In the genomic region with DNA sequence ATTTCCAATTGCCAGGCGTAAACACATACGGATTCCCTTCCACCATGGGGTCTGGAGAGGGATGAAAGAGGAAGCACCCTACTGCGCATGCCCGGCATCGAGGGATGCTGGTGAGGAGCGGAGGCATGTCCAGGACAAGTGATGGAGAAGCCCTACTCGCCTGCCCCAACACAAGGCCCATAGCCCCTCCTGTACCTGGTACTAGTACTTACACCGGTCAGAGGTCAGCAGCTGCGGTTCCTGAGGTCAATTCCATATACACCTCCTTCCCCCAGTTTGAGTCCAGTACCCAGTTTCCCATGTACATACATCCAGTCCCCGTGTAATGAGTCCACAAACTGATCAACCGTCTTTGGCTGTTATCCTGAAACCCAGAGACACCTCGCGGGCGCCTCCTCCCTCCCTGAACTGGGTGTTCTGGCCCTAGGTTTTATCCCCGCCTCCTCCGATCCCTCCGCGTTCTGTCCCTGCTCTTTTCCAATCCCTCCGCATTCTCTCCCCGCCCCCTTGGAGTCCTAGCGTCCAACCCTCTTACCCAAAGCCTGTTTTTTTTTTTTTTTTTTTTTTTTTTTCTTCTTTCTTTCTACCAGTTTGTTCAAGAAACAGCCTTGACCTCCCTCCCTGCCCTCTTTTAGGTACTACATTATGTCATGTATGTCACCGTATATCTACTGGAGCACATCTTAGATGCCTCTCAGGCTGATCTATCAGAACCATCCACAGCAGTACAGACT, we compare ENCODE assay signal across 1 mouse cellular context.
TF ChIP-seq lines count a peak whose summit lies in the region.

Gene Cpt1c (minus strand): TSS at position 469 of the 734 bp plus-strand sequence.

TF ChIP-seq in MEL, 35 proteins besides CTCF, POLR2A, EP300 and RAD21 (continued from another document):
- TF ChIP-seq MYB (IDR thresholded peaks at IDR 0.05; ENCODE audit: low read depth, low read length) (peak; percentile 35; the same call in 1 of the 2 replicates), NRF1 (IDR thresholded peaks at IDR 0.05; ENCODE audit: insufficient read depth, low read depth, low read length, poor library complexity, severe bottlenecking) (peak; percentile 70), TCF12 (IDR thresholded peaks at IDR 0.05; ENCODE audit: low read depth, low read length) (no peak), SIN3A (IDR thresholded peaks at IDR 0.05; ENCODE audit: low read length) (no peak), SMC3 (IDR thresholded peaks at IDR 0.05; ENCODE audit: low read depth, low read length) (peak; percentile 5; the same call in 1 of the 2 replicates), USF2 (IDR thresholded peaks at IDR 0.05; ENCODE audit: borderline replicate concordance in 1 of 2, insufficient read depth in 1 of 2, low read depth in 1 of 2, low read length in 2 of 2) (no peak), ZNF384 (IDR thresholded peaks at IDR 0.05; ENCODE audit: low read depth, low read length) (peak; percentile 60)
